Mouse (Mus musculus) retina, embryonic 14.5 days (tissue): ENCODE data around the gene Arl15.

Source experiments
- DNase-seq: peaks from one replicate; pipeline ENCODE4 v3.0.0-alpha.2; 2015; ENCODE audit warnings: low spot score

The Arl15 gene

DNA sequence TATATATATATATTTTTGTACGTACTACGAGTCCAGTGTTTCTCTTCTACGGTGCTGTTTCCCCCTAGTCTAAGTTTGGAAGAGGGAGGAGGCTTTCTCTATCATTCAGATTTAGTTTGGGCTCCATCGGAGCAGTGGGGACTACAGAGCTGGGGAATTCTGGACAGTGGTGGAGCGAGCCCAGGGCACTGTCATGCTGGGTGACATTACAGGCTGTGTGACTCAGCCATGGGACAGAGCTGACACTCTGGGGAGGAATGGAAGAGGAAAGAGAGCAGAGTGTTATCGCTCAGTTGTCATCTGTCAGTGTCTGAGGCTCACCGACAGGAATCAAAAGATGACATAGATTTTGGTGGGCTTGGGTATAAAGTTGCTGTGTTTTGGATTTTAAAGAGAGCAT, 124.4 kb downstream of the Arl15 start:
- no peak for DNase-seq

DNA sequence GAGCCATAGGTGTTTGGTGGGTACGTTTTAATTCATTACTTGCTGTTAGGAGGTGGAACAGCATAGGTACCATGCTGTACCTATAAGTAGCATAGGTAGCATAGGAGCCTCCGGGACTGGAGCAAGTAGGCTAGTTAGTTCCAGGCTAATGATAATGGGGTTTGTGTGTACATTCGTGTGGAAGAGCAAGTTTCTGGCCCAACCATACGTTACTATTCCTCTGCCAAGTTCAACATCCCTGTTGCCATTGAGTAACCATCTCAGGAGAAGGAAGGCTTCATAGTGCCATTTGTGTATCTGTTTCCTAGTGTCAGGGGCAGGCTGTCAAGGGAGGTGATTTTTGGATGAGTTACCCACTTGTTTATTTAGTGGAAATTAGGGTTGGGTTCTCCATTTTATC, 141.4 kb downstream of the Arl15 start:
- DNase-seq = no peak

DNA sequence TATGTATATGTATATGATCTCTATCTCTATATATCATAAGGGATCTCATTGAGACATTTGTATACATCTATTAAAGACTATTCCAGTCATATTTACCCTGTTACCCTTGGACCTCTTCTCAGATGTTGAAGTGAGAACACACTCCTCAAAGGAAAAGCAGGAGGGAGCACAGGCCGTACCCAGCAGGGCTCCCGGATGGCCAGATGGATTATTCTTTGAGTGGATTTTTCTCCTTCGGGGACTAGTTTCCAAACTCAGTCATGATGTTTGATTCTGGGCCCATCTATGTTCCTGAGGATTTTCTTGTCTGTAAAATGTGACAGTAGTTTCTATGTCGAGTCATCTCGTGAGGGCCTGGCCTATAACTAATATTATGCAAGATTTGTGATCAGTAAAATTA, 142.9 kb downstream of the Arl15 start:
- no peak for DNase-seq

DNA sequence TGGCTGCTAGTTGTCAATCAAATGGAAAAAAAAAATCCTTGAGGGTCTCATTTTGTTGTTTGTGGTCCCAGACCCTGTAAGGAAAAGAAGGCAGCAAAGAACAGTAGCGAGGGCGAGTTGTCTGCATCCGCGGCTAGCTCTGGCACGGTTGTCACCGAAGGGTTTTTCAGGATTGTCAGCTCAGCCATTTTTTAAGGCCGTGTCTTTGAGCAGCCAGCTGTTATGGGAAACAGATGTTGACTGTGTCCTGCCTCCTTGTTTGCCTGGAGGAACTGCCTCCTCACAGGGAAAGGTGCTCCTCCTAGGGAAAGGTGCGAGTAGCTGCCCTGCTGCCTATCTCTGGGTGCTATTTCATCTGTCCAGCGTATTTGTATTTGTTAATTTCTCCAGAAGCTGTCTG, 144.3 kb downstream of the Arl15 start:
- no peak for DNase-seq

DNA sequence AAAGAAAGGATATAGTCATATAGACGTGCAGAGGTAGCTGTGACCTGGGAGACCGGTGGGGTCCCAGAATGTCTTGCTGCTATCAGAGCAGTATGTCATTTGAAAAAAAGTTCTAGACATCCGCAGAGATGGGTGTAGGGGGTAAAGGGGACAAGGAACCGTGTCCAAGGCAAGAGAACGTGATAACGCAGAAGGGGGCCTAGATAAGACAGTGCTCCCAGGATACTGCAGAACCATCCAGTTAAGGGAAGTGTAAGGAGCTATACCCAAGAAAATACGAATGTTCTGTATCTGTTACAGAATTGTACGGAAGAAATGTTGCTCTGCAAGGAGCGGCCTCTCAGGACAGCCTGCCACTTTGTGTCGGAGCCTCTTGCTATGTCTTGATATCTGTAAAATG, 144.8 kb downstream of the Arl15 start:
- DNase-seq = no peak

DNA sequence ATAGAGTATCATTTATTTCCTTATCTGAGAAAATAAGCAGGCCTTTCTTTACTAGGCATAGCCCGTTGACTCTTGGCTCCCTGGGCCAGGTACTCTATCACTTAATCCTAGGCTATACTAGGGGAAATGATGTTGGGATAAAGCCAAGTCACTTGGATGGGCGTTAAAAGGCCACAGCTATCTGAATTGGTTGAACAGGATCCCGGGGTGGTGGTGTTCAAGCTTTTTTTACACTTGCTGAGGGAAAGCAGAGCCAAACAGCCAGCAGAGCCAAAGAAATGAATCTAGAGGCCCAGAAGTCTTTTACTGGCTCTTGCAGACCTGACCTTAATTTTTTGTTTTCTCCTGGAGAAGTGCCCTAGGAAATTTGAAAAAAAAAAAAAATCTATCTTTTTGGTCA, 145.4 kb downstream of the Arl15 start:
- DNase-seq = no peak

DNA sequence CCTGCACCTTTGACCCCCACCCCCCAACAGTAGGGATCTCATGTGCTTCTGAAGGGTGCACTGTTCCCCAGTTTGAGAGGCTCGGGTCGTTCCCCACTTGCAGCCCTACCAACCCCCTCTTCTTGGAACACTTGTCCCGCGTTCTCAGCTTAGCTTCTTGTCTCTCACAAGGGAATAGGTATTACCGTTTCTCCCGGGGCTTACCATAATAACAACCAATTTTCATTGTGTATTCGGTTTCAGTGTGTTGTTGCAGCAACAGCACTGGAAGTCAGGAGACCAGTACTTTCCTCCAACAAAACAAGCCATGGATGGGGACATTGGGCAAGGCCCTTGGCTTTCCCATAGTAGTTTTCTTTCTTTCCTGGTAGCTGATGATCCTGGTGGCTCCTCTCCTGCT, 145.8 kb downstream of the Arl15 start:
- DNase-seq = no peak

DNA sequence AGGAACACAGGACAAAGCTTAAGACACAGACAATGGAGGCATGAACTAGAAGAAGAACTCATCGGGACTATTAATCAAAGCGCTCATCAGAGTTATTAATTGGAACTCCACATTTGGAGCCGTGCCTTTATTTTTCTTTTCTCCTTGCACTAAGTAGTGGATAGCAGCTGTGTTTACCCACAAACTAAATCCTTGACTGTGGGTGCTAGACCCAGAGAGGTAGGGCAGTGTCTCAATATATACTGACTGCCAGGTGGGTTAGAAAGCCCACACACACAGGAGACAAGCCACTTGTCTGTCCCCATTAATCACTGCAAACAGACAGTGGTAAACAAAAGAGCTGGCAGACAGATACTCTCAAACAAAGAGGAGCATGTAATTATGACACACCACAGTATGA, 147.6 kb downstream of the Arl15 start:
- peak; percentile 57 for DNase-seq

DNA sequence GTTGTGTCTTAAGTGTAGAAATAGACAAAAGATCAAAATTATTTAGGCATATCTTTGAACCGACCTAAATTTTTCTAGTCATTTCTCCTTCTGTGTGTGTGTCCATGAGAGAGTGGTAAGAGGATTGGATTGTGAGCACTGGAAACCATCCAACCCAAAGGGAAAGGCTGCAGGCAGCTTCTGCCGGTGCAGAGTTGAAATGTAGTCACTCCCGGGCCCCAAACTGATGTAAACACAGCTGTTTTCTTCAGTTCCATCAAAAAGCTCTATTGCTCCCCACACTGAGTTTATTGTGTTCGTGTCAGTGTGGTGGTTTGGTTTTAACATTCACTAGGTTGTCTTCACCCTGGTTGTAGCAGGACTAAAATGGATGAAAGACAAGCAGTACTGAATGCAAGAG, 153.2 kb downstream of the Arl15 start:
- no peak for DNase-seq

DNA sequence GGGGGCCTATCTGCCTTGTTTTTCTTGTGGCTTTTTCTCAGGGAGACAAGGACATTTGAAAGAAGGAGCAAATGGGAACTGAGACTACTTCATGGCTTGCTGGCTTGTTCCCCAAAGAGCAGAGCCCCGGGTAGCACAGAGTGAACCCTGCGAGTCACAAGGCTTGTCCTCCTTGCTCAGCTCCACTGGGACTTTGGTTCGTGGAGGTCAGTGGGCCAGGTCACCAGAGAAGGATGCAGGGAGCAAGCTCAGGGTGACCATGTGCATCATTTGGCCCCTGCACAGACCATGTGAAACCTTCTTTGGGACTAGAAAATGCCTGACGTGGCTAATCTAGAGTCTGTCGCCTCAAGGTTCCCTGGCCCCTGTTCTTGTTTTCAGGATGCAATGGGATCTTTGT, 155.4 kb downstream of the Arl15 start:
- no peak for DNase-seq

DNA sequence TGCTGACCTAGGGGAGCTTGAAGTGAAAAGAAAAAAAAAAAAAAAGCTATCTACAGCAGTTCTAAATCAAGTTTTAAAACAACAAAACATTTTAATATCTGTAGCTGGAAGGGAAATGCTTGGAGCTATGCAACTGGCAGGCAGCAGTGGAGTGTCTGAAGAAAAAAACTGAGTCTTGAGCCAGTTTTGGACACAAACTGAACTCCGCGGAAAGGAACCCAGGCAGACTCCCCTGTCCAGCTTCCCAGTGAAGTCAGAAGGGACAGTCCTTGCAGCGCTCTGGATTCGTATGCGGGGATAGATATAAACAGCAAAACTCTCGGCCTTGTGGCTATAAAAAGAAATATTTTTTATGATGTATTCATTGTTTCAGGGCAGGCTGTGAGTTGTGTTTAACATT, 155.8 kb downstream of the Arl15 start:
- DNase-seq = no peak

DNA sequence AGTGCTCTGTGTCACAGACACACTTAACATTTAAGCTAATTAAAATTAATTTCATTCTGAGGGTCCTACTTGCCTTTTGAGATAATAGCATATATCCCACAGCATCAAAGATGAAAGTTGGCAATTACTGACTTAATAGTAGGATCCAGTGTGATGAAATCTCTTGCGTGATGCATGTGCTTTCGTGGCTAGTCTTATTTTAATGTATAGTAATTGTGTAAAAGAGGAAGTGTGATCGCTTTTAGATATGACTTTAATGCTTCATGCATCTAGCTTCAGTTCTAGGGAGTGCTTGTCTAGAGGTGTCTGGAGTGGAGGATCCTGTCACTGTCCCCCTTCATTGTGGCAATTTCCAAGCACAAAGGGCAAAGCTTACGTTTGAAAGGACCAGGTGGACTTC, 163.1 kb downstream of the Arl15 start:
- no peak for DNase-seq

DNA sequence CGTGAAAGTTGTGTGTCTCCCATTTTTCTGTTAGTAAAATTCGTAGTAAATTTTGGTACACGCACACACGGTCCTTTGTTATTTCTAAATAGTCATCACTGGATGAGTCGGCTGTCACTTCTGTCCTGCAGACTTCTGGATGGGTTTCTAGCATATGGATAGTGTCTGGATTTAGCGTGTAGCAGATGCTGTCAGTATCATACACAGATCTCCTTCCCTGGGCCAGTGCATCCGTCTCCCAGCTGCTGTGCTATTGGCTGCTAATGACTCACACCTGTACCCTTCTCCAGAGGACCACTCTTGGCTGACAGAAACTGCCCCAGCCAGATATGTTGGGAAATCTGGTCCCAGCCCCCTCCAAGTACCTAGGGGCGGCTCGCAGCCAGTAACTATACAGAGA, 170.6 kb downstream of the Arl15 start:
- no peak for DNase-seq

DNA sequence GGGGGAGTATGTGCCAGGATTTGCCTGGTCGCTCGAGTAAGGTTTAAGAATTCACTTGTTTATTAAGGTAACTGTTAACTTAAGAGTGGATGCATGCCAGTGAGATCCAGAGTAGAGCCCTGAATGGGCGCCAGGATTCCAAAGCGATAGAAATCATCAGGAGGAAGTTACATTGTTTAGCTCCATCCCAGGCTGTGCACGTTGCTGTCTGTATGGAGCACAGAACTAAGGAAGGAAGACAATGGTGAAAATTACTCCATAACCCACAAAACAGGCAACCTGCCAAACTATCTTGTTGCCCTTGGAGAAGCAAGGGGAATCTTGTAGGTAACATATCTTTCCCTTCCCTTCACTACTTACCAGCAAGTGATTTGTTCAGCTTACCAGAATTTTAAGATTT, 176.4 kb downstream of the Arl15 start:
- DNase-seq = no peak

DNA sequence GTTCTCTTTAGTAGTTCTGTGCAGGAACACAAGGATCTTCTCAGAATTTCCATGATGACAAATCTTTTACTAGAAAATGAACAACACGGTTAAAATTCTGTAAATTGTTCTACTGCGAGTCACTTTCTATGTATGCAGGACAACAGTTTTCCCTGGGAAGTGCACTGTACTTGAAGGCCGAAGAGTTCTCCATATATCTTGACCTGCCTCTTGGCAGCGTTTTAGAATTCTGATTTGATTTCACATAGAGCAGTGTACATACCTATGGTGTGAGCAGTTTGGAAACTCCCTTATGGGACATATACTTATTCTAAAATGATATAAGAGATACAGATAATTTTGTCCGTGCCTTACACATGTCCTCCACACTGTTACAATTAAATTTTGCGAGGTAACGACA, 178.1 kb downstream of the Arl15 start:
- DNase-seq = no peak

DNA sequence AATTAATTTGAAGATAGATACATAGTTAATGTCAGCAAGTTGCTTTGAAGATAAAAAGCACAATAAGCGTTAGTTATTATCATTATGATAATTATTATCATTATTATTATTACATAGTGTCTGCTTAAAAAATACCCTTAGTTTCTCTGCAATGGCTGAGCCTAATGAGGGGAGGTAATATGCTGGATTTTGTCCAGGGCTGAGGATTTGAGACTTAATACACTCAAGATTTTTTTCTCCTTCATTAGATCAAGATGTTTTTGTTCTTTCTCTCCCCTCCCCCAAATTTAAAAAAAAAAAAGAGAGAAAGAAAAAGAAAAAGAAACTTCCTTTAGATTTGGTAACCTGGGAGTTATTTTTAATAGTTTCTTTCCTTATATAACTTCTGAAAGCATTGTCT, 180.6 kb downstream of the Arl15 start:
- DNase-seq = peak; percentile 43

DNA sequence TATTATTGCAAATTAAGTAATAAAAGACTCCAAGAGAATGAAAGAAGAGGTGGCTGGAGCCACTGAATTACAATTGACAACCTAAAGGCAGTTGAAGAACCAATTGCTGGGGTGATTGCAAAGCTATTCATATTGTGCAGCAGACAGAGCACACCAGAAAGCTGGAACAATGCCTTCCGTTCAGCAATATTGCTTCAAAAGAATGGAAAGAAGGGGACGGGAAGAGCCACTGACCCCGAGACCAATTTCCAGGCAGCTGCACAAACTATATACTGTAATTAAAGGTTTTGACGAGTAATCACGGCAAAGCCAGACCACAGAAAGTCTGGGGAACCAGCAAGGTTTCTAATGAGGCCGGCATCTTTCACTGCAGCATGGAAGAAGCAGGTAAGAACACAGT, 181.4 kb downstream of the Arl15 start:
- peak; percentile 83 for DNase-seq

DNA sequence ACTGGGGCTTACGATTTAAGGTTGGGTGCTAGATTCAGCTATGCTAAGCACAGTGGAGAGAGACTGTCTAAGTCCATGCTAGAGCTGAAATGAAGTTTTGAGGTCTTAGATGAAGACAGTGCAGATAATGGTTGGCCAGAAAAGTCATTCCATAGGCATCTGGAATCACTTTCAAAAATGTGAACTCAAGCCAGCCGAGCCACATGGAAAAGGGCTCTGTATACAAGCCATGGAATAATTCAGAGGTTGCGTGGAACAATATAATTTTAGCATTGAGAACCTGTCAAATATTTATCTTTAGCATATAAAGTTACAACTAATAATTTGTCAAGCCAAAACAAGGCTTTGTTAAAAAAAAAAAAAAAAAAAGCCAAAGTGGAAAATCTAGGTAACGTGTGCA, 182.6 kb downstream of the Arl15 start:
- DNase-seq = no peak

DNA sequence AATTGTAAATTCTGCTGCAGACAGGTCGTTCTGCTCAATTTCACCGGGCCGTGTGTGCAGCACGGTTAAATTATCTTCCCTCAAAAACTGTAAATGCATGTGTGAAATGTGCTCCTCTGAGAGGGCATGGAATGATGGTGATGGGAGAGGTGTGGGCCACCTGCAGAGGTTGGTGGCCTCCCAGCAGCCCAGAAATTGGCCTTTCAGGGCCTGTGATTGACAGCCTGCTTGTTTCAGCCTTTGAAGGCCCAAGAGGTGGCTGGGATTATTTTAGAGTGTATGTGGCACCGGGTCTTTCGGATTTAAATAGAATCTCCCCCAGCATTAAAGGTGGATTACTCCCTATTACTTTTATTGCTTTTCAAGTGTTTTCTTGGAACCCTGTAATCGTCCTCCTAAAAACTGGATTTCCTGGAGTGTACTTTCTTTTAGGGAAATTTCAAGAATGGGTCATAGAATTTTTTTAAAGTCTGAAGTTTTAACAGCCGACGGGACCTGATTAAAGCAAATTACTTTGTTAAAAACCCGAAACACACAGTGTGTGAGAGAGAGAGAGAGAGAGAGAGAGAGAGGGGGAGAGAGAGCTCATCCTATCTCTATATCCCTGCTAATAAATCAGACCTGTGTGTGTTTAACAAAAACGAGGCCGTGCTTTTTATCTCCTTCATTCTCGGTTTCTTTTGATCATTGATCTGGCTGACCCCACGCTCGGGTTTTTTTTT, 186.6 kb downstream of the Arl15 start:
- no peak for DNase-seq

DNA sequence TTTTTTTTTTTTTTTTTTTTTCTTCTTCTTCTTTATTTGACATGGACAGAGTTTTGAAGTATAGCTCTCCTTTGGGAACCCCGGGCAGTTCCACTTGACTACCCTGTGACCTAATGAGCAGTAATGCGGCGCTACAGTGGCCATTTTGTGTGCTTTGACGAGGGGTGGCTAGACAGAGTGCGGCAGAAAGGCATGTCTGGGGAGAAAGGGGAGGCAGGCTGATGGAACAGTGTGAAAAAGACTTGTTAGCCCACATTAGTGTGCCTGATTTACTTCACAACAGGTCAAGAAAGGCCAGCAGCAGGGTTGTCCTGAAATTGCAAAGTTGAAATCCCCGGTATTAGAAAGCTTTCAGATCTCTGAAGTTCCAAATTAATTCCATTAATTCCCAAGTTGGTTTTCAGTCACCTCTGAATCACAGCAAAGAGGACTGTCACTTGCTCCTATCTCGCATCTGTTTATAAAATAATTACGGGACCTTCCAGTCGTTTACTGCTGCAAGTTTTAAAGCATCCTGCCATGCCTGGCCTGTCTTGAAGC, 187.2 kb downstream of the Arl15 start:
- peak; percentile 75 for DNase-seq

DNA sequence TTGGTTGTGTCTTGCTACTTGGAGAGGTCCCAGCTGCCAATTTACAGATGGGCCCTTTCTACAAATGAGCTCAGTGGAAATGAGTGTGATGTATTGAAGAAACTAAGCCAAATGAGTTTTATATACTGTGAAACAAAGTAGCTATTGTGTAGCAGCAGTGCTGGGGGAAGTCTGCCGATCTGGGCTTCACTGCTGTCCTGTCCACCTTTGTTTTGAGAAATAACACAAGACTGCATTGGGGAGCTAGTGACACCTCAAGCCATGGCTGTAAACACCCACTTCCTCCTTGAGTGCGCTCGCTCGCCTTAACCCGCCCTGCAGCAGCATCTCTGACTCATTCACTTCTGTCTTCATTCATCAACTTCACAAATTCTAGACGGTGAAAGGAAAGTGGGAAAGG, 189.3 kb downstream of the Arl15 start:
- DNase-seq = no peak

DNA sequence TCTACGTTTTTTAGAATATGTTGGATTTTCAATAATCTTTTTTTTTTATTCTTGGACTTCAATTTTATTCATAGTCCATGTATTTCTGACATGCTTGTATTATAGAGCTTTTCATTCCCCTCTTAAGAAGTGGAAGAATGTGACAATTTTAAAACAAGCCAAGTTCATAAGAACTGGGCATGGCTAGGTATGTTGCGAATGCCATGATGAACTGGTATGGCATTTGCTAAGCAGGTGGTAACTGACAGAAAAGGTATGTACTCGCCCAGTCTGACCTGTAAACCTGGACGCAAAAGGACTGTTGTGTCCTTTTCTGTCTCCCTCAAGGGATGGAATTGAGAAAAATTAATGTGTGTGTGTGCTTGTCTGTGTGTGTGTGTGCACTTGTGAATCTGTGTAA, 190.2 kb downstream of the Arl15 start:
- no peak for DNase-seq

DNA sequence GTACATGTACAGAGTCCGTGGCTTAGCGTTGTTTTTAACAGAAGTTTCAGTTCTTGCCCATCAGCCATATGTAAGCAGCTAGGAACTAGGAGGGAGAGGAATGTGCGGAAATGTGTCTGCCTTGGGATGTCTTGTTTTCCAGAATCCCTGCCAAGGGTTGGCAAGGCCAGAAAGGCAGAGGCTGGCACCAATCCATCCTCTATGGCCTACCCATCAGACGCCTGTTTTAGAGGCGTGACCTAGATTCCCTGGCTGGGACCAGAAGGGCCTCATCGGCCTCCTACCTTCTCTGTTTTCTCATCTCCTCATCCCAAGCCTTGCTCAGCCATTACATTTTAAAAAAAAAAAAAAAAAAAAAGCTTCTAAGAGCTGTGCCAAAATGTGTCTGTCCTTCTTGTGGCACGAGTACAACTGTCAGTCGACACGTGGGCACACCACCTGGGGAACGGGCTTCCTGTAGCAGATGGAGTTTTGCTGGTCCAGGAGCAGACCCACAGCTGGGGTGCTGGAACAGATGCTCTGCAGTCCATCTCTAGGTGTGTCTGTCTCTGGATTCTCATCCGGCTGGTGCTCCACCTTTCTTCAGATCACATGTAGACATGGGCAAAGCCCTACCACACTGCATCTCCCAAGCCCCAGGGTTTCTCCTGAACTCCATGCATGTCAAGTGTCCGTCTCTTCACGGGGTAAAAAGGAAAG, 192.7 kb downstream of the Arl15 start:
- no peak for DNase-seq

DNA sequence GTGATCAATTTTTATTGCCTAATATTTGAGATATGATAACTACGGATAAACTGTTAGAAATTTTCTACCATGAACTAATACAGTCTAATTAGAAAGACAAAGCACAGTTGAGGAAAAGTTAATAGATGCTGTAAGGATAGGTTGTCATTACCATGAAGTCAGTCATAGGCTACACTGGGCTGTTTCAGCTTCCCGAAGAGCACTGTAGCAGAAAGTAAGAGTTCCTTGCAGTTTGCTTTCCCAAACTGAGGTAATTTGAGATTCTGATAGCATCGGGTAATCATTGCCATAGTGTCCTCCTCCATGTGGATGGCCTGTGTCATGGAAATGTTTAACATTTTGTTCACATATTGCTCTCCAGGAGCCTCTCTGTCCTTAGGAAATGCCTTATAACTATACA, 195.9 kb downstream of the Arl15 start:
- DNase-seq = no peak
